Mouse (Mus musculus) left cerebral cortex, postnatal 4 days (tissue): Measurements from ENCODE around the gene Sdhaf1. TPM values are rescaled to one million over a fixed set of nuclear protein-coding genes. Genes with fewer than 3 reads are reported as not detected.
A peak's percentile ranks its signal among the peaks of the same experiment; 100 is the strongest.

ENCODE experiments used
- DNase-seq: peaks from one replicate; pipeline ENCODE4 v3.0.0-alpha.2; 2022
- intact Hi-C: fragments of 180-260 bp; cut with DNase I; formaldehyde crosslinking; loops from one replicate; pipeline ENCODE4 v1.15.1; 2025
- total RNA-seq, 2 experiments: library from RNA; stranded (reverse); gene quantifications; 2 replicates each; pipeline ENCODE4 v1.2.3; 2021

Gene Sdhaf1
- total RNA-seq, 2 experiments from 2014 or later: 7.1 to 7.4 TPM

DNA sequence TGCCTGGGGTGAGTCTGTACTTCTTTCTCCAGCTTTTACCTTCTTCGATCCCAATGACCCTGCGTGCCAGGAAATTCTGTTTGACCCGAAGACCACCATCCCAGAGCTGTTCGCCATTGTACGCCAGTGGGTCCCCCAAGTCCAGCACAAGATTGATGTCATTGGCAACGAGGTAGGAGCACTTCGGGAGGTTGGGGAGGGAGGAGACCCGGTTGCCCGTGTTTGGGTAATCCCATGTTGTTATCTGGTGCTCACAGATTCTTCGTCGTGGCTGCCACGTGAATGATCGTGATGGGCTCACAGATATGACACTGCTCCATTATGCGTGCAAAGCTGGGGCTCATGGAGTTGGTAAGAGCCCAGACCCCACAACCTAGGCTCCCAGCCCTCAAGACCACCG, 26.9 kb downstream of the Sdhaf1 start:
- intact Hi-C loops: no loop called here
- DNase-seq: no peak

GRCm38 (mm10) chr7:30295103-30295502, 28.6 kb downstream of the Sdhaf1 start:
- DNase-seq: peak; percentile 76

GRCm38 (mm10) chr7:30294296-30294695, 29.4 kb downstream of the Sdhaf1 start:
- intact Hi-C loops: no loop called here
- no peak for DNase-seq

More at GRCm38 (mm10) chr7:30295103-30295502, 28.6 kb downstream of the Sdhaf1 start:
- intact Hi-C loops: no loop called here

- peak; percentile 46 for DNase-seq
- intact Hi-C loops: no loop called here
Observed at GRCm38 (mm10) chr7:30293795-30294194, 29.9 kb downstream of the Sdhaf1 start.

GRCm38 (mm10) chr7:30291215-30292131, 32.2 kb downstream of the Sdhaf1 start, which contains the start of gene Clip3:
TSS of gene Clip3 (plus strand) at chr7:30291728.
- DNase-seq: peak; percentile 92
- intact Hi-C loops: no loop called here

DNA sequence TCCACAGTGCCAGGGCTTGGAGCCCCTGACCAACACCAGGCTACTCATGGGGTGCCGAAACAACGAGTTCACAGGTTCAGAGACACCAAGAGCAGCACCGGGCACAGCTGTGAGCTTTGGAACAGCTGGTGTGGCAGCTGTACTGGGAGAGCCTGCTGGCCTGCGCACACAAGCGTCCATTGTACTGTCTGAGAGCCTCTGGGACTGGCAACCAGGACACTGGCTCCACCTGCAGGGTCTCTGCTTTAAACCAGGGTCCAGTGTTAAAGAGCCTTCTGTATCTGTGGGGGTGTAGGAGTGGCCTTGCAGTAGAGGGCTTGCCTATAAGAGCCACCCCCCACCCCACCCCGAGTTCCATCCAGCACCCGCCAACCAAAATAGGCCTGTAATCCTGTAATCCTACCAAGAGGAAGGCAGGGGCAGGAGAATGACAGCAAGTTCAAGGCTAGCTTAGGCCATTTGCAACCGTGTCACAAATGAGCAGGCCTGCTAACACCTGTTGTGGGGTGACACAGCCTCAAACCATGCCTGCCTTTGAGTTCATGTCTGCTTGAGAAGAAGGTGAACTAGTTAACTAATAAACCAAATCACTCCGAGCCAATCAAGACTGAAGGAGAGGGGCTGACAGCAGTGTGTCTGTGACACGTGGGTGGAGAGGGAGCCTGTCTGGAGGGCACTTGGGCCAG, 33.8 kb downstream of the Sdhaf1 start:
- intact Hi-C loops: no loop called here
- DNase-seq: peak; percentile 41

- intact Hi-C loops: no loop called here
- DNase-seq: no peak
Observed at GRCm38 (mm10) chr7:30289071-30289713, 34.5 kb downstream of the Sdhaf1 start.

GRCm38 (mm10) chr7:30288046-30288445, 35.6 kb downstream of the Sdhaf1 start:
- intact Hi-C loops: no loop called here
- DNase-seq: no peak

DNA sequence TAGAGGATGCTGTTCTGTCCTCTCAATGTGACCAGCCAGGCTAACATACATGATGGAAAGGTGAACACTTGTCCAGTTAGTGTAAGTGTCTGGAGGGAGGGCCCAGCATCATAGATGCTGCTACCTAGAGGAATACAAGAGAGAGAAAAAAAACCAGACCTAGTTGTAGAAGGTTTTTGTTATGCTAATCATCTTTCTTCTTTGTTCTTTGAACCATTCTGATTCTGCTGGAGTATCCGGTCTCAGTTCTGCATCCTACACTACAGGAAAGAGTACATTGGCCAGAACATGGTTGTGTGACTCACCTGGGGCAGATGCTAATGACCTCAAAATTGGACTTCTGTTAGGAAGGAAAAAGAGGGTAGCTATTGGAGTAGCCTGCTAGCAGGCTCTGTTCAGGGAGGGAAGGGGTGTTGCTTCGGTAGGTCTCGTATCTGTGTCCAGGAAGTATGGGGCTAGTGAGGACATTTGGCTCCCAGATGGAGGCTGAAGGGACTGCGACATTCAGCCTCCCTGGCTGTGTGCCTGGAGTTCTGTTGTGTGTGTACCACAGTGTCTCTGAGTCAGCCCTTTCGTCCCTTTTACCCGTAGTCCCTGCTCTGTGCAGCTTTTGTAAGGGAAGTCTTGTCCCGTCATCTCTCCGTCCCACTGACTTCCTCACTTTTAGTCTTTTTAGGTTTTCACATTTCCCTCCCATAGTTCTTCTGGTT, 36.8 kb downstream of the Sdhaf1 start:
- intact Hi-C loops: no loop called here
- DNase-seq: peak; percentile 52

DNA sequence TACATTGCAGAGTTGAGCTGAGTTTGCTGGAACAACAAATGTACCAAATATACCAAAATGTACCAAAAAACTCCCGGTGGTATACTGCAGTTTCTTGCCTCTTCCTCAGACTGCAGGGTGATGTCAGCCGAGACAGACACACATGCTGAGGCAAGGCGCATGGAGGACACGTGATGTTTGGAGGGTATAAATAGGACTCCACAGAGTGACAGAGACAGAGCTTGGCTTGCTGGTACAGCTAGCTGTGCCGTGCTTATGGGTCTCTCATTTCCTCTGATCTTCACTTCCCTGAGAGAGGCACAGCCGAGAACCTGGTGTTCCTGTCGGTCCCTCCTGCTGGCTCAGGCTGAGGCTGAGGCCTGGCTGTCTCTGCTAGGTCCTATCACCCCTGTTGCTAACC, 41.0 kb downstream of the Sdhaf1 start:
- intact Hi-C loops: no loop called here

DNA sequence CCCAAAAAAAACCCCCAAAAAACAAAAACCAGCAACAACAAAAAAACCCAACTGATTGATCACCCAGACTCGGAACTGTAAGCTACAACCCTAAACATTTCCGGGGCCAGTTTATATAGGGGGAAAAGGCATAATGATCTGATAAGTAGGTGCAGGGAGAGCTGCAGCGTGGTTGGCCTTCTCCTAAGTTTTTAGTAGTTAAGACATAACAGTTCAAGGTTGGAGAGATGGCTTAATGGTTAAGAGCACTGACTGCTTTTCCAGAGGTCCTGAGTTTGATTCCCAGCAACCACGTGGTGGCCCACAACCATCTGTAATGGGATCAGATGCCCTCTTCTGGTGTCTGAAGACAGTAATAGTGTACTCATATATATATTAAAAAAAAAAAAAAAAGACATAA, 42.2 kb downstream of the Sdhaf1 start:
- no peak for DNase-seq
- intact Hi-C loops: no loop called here

More for the DNA sequence above, 41.0 kb downstream of the Sdhaf1 start:
- no peak for DNase-seq

GRCm38 (mm10) chr7:30280670-30281138, 43.0 kb downstream of the Sdhaf1 start:
- intact Hi-C loops: no loop called here
- DNase-seq: peak; percentile 88

- intact Hi-C loops: no loop called here
Observed at GRCm38 (mm10) chr7:30279951-30280669, 43.6 kb downstream of the Sdhaf1 start, which contains the start of the genes Thap8 and Wdr62. TSS of gene Thap8 (plus strand) at chr7:30280094. TSS of gene Wdr62 (minus strand) at chr7:30280419.

GRCm38 (mm10) chr7:30279536-30279935, 44.2 kb downstream of the Sdhaf1 start:
- intact Hi-C loops: no loop called here
- DNase-seq: no peak

More at GRCm38 (mm10) chr7:30279951-30280669, 43.6 kb downstream of the Sdhaf1 start, which contains the start of the genes Thap8 and Wdr62:
- peak; percentile 95 for DNase-seq

DNA sequence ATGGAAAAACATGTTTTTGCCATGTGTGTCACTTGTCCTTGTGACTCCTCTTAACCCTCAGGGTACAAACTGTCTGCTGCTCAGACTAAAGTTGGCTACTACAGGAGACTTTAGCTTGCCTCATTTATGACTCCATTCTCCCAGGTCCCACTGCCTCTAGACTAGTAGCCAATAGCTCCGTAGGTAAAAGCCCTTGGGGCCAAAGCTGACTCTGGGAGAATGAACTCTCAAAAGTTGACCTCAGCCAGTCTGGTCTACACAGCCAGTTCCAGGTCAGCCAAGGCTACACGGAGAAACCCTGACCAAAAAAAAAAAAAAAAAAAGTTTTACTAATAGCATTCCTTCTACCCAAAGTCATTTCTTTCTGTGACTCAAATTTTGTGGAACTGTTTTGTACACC, 44.8 kb downstream of the Sdhaf1 start:
- DNase-seq: no peak
- intact Hi-C loops: no loop called here

- no peak for DNase-seq
- intact Hi-C loops: no loop called here
Observed at GRCm38 (mm10) chr7:30274383-30274782, 49.3 kb downstream of the Sdhaf1 start.
